9 mouse cellular contexts compared by ENCODE assay signal in genomic region chr11:68114202-68114601, GRCm38 (mm10).
DNase-seq lines count a peak whose midpoint lies in the region; ATAC-seq and TF ChIP-seq lines count a peak whose summit lies in the region.
"Had no signal": no experiment of that assay in that cellular context is flagged by ENCODE, and none has a peak within 500 bp of the region (broad histone marks: within the 10 kb centered on the region; RNA-seq: fewer than 3 reads in every experiment).

No protein-coding gene starts in this region.

- in situ Hi-C loops in CH12.LX (cut with MboI; ENCODE audit: low pct_ligation_motif_present, low pct_unique_long_range_greater_than_20kb, low sequenced_read_pairs), result no loop called here

- H3K27ac ChIP-seq in hindbrain, embryonic 11.5 days (ENCODE audit: low read depth, low read length), result no peak overlapping the region; the same call in 1 of the 2 replicates
- no peak overlapping the region for H3K27ac ChIP-seq in hindbrain, embryonic 16.5 days (ENCODE audit: low read depth, low read length)
- H3K27ac ChIP-seq in CH12.LX (ENCODE audit: insufficient read depth, low read depth), result no peak overlapping the region
- no peak overlapping the region for H3K27ac ChIP-seq in lung, postnatal 0 days (ENCODE audit: low read length)
- H3K27ac ChIP-seq: intestine, embryonic 15.5 days had no signal

- H3K4me3 ChIP-seq in hindbrain, embryonic 11.5 days (ENCODE audit: low read depth, low read length), result no peak overlapping the region
- H3K4me3 ChIP-seq in hindbrain, embryonic 16.5 days (ENCODE audit: low read length), result no peak overlapping the region
- H3K4me3 ChIP-seq in CH12.LX (replicated peaks in 1 of 3; ENCODE audit: low read depth in 2 of 3, low read length in 2 of 3, poor library complexity in 1 of 3), result no peak overlapping the region
- no peak overlapping the region for H3K4me3 ChIP-seq in lung, postnatal 0 days (ENCODE audit: low read depth, low read length)
- H3K4me3 ChIP-seq: intestine, embryonic 15.5 days had no signal

- ATAC-seq in hindbrain, embryonic 11.5 days (ENCODE audit: low FRiP score), result no peak
- no peak for ATAC-seq in hindbrain, embryonic 16.5 days
- ATAC-seq in lung, postnatal 0 days, result peak; percentile 40
- ATAC-seq: intestine, embryonic 15.5 days had no signal

- no peak for TF ChIP-seq POLR2A in CH12.LX (IDR thresholded peaks at IDR 0.05; ENCODE audit: low read depth, low read length)

- H3K4me1 ChIP-seq in hindbrain, embryonic 11.5 days (replicated peaks; ENCODE audit: control insufficient read depth, insufficient read depth, low read length), result peaks cover 5% of the 10 kb centered on the region
- H3K4me1 ChIP-seq in hindbrain, embryonic 16.5 days (ENCODE audit: control insufficient read depth, insufficient read depth, low read depth, low read length), result peaks cover 11% of the 10 kb centered on the region
- peaks cover 3 to 12% of the 10 kb centered on the region in 2 experiments; a peak in 3 of 4 replicates for H3K4me1 ChIP-seq in CH12.LX (ENCODE audit: control insufficient read depth in 1 of 2, insufficient read depth in 2 of 2)
- H3K4me1 ChIP-seq in lung, postnatal 0 days (ENCODE audit: insufficient read depth, low read depth, low read length), result no peaks in the 10 kb centered on the region

- no peaks in the 10 kb centered on the region for H3K9me3 ChIP-seq in hindbrain, embryonic 11.5 days (ENCODE audit: control insufficient read depth, low read length)
- no peaks in the 10 kb centered on the region for H3K9me3 ChIP-seq in hindbrain, embryonic 16.5 days (ENCODE audit: control insufficient read depth, low read length)
- H3K9me3 ChIP-seq in CH12.LX (replicated peaks; ENCODE audit: low read length), result no peaks in the 10 kb centered on the region
- no peaks in the 10 kb centered on the region for H3K9me3 ChIP-seq in lung, postnatal 0 days (ENCODE audit: low read length)
- H3K9me3 ChIP-seq: intestine, embryonic 15.5 days had no signal

- no peak; the same call in none of the 2 replicates for TF ChIP-seq RAD21 in CH12.LX (IDR thresholded peaks at IDR 0.05; ENCODE audit: low read depth, low read length)

- H3K27me3 ChIP-seq in hindbrain, embryonic 11.5 days (ENCODE audit: control insufficient read depth, insufficient read depth, low read length), result 0 out of 2 replicates have a peak, but pooled peaks cover 2% of the 10 kb centered on the region
- no peaks in the 10 kb centered on the region for H3K27me3 ChIP-seq in hindbrain, embryonic 16.5 days (replicated peaks; ENCODE audit: control insufficient read depth, insufficient read depth, low read length)
- H3K27me3 ChIP-seq in CH12.LX (replicated peaks), result no peaks in the 10 kb centered on the region
- H3K27me3 ChIP-seq in lung, postnatal 0 days (replicated peaks; ENCODE audit: insufficient read depth, low read length), result no peaks in the 10 kb centered on the region
- H3K27me3 ChIP-seq: intestine, embryonic 15.5 days had no signal

- WGBS in hindbrain, embryonic 11.5 days, result 17% methylated on average over 6 of the region's 6 CpGs
- 21% methylated on average over 6 of the region's 6 CpGs for WGBS in hindbrain, embryonic 16.5 days
- WGBS in lung, postnatal 0 days, result 45% methylated on average over 6 of the region's 6 CpGs

- no peaks in the 10 kb centered on the region for H3K36me3 ChIP-seq in hindbrain, embryonic 11.5 days (ENCODE audit: control insufficient read depth, insufficient read depth, low read length)
- no peaks in the 10 kb centered on the region for H3K36me3 ChIP-seq in hindbrain, embryonic 16.5 days (ENCODE audit: control insufficient read depth, insufficient read depth, low read length)
- H3K36me3 ChIP-seq in CH12.LX (replicated peaks in 1 of 2; ENCODE audit: control insufficient read depth in 1 of 2, insufficient read depth in 1 of 2, low read length in 1 of 2), result peaks cover 0 to 27% of the 10 kb centered on the region in 2 experiments
- H3K36me3 ChIP-seq in lung, postnatal 0 days (ENCODE audit: insufficient read depth, low read length), result no peaks in the 10 kb centered on the region
- H3K36me3 ChIP-seq: intestine, embryonic 15.5 days had no signal

- TF ChIP-seq EP300 in CH12.LX (IDR thresholded peaks at IDR 0.05; ENCODE audit: low read length), result no peak
- TF ChIP-seq EP300 in lung, postnatal 0 days (IDR thresholded peaks at IDR 0.05), result no peak

- dilution Hi-C loops in CH12.LX (cut with MboI; ENCODE audit: extremely low pct_ligation_motif_present, extremely low pct_unique_long_range_greater_than_20kb, low sequenced_read_pairs), result no loop called here

- peak in 1 of 2 experiments; percentile 37; a peak in 2 of 4 replicates for TF ChIP-seq CTCF in CH12.LX (conservative IDR thresholded peaks at IDR 0.05 in 1 of 2, IDR thresholded peaks at IDR 0.05 in 1 of 2; ENCODE audit: low read depth in 2 of 2, low read length in 2 of 2)
- TF ChIP-seq CTCF in lung, postnatal 0 days (IDR thresholded peaks at IDR 0.05), result peak; percentile 63

- intact Hi-C loops in left cerebral cortex, postnatal 10 days (cut with DNase I), result no loop called here

- no peaks in the 10 kb centered on the region for H3K79me2 ChIP-seq in CH12.LX (replicated peaks; ENCODE audit: control insufficient read depth, extremely low read depth, insufficient read depth, poor library complexity, severe bottlenecking)

- 0 out of 2 replicates have a peak overlapping the region, but pooled peaks have one; percentile 11 for H3K4me2 ChIP-seq in hindbrain, embryonic 11.5 days (replicated peaks; ENCODE audit: low read depth, low read length)
- no peak overlapping the region; the same call in 1 of the 2 replicates for H3K4me2 ChIP-seq in hindbrain, embryonic 16.5 days (ENCODE audit: low read length)
- no peak overlapping the region for H3K4me2 ChIP-seq in CH12.LX (ENCODE audit: insufficient read depth, low read depth, poor library complexity, severe bottlenecking)
- H3K4me2 ChIP-seq in lung, postnatal 0 days (replicated peaks; ENCODE audit: low read depth, low read length), result no peak overlapping the region
- H3K4me2 ChIP-seq: intestine, embryonic 15.5 days had no signal

- H3K9ac ChIP-seq in hindbrain, embryonic 11.5 days (ENCODE audit: low read depth, low read length), result 0 out of 2 replicates have a peak overlapping the region, but pooled peaks have one; percentile 19
- no peak overlapping the region for H3K9ac ChIP-seq in hindbrain, embryonic 16.5 days (ENCODE audit: low read depth, low read length)
- no peak overlapping the region for H3K9ac ChIP-seq in CH12.LX (ENCODE audit: insufficient read depth, low read depth)
- no peak overlapping the region for H3K9ac ChIP-seq in lung, postnatal 0 days (replicated peaks; ENCODE audit: low read depth)
- H3K9ac ChIP-seq: intestine, embryonic 15.5 days had no signal

- DNase-seq in hindbrain, embryonic 11.5 days (ENCODE audit: low spot score), result peak; percentile 22
- peak; percentile 15 for DNase-seq in A20 (ENCODE audit: low read depth, low spot score)
- no peak for DNase-seq in CH12.LX (ENCODE audit: extremely low read depth)
- DNase-seq in lung, postnatal 0 days (ENCODE audit: low spot score), result peak; percentile 24
- DNase-seq in right cerebral cortex, postnatal 36 days (ENCODE audit: low spot score in 2 of 2), result no peak
- DNase-seq in left cerebral cortex, postnatal 10 days (ENCODE audit: extremely low spot score in 1 of 2, low spot score in 2 of 2), result no peak
- DNase-seq in ovary, postnatal 10 days (ENCODE audit: low spot score), result no peak

TF ChIP-seq in CH12.LX, 34 proteins besides CTCF, POLR2A, EP300 and RAD21:
- TF ChIP-seq SMC3 (IDR thresholded peaks at IDR 0.05; ENCODE audit: low read depth, low read length), result peak; percentile 26
- TF ChIP-seq NELFE (IDR thresholded peaks at IDR 0.05; ENCODE audit: low read depth, low read length), result no peak

Comparison
In these comparisons a context has a peak if more than half of its experiments do, and no peak if none do; other contexts are left out.
1. DNase-seq: peak in hindbrain, embryonic 11.5 days (single experiment), A20 (single experiment) and lung, postnatal 0 days (single experiment); none in CH12.LX (single experiment), right cerebral cortex, postnatal 36 days (0 of 2), left cerebral cortex, postnatal 10 days (0 of 2) and ovary, postnatal 10 days (single experiment).